Mouse (Mus musculus) gastrocnemius, postnatal 14 days (tissue): ENCODE measurements around the gene Gm3233. TPM values are rescaled to one million over a fixed set of nuclear protein-coding genes. Genes with fewer than 3 reads are reported as not detected.
"Not testable (repeated sequence)": the region's sequence is repeated elsewhere in the genome, so short reads cannot be mapped to it uniquely, and the experiment has no call there.

Experiments used
- DNase-seq: peaks from one replicate; pipeline ENCODE4 v3.0.0; 2021; ENCODE audit warnings: mixed read lengths
- intact Hi-C: fragments of 180-260 bp; cut with DNase I; formaldehyde crosslinking; loops from one replicate; pipeline ENCODE4 v1.15.1; 2025; ENCODE audit warnings: low total_unique reads
- total RNA-seq, 2 experiments: library from RNA; stranded (reverse); gene quantifications; 2 replicates each; pipeline ENCODE4 v1.2.3; 2021

Gm3233 gene
- total RNA-seq, 2 experiments from 2014 or later, result not detected

GRCm38 (mm10) chr10:77738929-77739328 lies 20.6 kb downstream of the Gm3233 start:
- no peak for DNase-seq
- intact Hi-C loops, result no loop called here

- intact Hi-C loops, result no loop called here
- no peak for DNase-seq
These were observed 23.6 kb downstream of the Gm3233 start for GRCm38 (mm10) chr10:77735928-77736327.

GRCm38 (mm10) chr10:77729241-77729640 lies 30.2 kb downstream of the Gm3233 start:
- intact Hi-C loops, result no loop called here
- DNase-seq, result no peak

- no peak for DNase-seq
- intact Hi-C loops, result no loop called here
These were observed 31.2 kb downstream of the Gm3233 start for GRCm38 (mm10) chr10:77728280-77728679.

- DNase-seq, result no peak
- intact Hi-C loops, result no loop called here
These were observed 33.3 kb downstream of the Gm3233 start, which contains the start of gene Gm10100 for GRCm38 (mm10) chr10:77726186-77726585. Gene Gm10100 (plus strand): TSS chr10:77726486.

- no peak for DNase-seq
- intact Hi-C loops, result no loop called here
These were observed 34.6 kb downstream of the Gm3233 start for GRCm38 (mm10) chr10:77724855-77725254.

GRCm38 (mm10) chr10:77720299-77720698 lies 39.2 kb downstream of the Gm3233 start, which contains the start of gene Krtap12-1:
Gene Krtap12-1 (plus strand): TSS chr10:77720599.
- intact Hi-C loops, DNase-seq: not testable (repeated sequence)

GRCm38 (mm10) chr10:77715507-77715906 lies 44.0 kb downstream of the Gm3233 start, which contains the start of gene Gm10142:
Gene Gm10142 (plus strand): TSS chr10:77715807.
- DNase-seq, result no peak
- intact Hi-C loops, result no loop called here

GRCm38 (mm10) chr10:77713734-77714133 lies 45.7 kb downstream of the Gm3233 start:
- intact Hi-C loops, result no loop called here

DNA sequence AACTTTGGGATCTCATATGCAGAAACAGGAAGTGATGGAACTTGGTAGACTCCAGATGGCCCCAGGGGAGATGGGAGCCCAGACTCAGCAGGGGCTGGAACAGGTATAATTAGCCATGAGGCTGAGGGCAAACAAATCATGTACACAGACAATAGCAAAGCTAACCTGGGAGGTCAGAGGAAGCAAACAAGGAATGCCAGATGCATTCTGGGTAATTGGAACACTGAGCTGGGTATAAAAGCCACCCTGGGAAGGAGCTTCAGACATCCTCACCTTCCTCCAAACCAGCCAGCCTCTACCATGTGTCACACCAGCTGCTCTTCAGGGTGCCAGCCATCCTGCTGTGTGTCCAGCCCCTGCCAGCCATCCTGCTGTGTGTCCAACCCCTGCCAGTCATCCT lies 48.3 kb downstream of the Gm3233 start, which contains the start of gene Gm10024:
Gene Gm10024, plus strand, starts transcription at position 301 of the 400 bp plus-strand sequence.
- intact Hi-C loops, DNase-seq: not testable (repeated sequence)

More at GRCm38 (mm10) chr10:77713734-77714133, 45.7 kb downstream of the Gm3233 start:
- no peak for DNase-seq

DNA sequence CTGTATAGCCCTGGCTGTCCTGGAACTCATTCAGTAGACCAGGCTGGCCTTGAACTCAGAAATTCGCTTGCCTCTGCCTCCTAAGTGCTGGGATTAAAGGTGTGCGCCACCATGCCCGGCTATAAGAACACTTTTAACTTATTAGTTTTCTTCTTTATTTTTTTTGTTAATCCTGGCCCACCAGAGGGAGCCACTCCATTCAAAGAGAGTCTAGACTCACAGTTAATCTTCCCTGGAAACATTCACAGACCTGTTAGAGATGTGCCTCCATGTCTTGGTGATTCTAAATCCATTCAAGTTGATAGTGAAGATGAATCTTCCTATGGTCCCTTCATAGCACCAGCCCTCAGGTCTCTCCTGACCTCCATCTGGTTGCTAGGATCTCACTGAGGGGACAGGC lies 49.7 kb downstream of the Gm3233 start:
- no peak for DNase-seq
- intact Hi-C loops, result no loop called here

Other genes starting within 250 kb of the Gm3233 start
- gene Fam207a, start 243.9 kb downstream of the Gm3233 start, total RNA-seq, result 10 to 100 TPM in 1 of 2 experiments, 1 to 10 TPM in 1; 7.9 to 10.0 TPM
- 1 to 10 TPM; 1.8 to 2.1 TPM for gene Itgb2, start 229.4 kb downstream of the Gm3233 start, total RNA-seq
- gene Pttg1ip, start 178.0 kb downstream of the Gm3233 start, total RNA-seq, result 10 to 100 TPM; 47.4 to 51.8 TPM
- gene Sumo3, start 153.6 kb downstream of the Gm3233 start, total RNA-seq, result 10 to 100 TPM; 41.9 to 46.5 TPM
- 10 to 100 TPM in 1 of 2 experiments, 1 to 10 TPM in 1; 5.8 to 10.3 TPM for gene Gm49325, start 153.5 kb downstream of the Gm3233 start, total RNA-seq
- 10 to 100 TPM; 79.8 to 84.4 TPM for gene Ube2g2, start 137.4 kb downstream of the Gm3233 start, total RNA-seq
- gene Tspear, start 73.1 kb downstream of the Gm3233 start, total RNA-seq, result not detected
- gene Gm19402, start 68.9 kb downstream of the Gm3233 start, total RNA-seq, result not detected
- gene Gm9508, start 62.4 kb downstream of the Gm3233 start, total RNA-seq, result not detected
- gene Gm10272, start 53.1 kb downstream of the Gm3233 start, total RNA-seq, result not detected
- not detected for gene Gm10024, start 48.2 kb downstream of the Gm3233 start, total RNA-seq
- gene Gm10142, start 43.9 kb downstream of the Gm3233 start, total RNA-seq, result not detected
- not detected for gene Krtap12-1, start 39.1 kb downstream of the Gm3233 start, total RNA-seq
- gene Gm10100, start 33.2 kb downstream of the Gm3233 start, total RNA-seq, result not detected
- gene Gm18596, start 17.0 kb downstream of the Gm3233 start, total RNA-seq, result not detected
- not detected for gene Gm9736, start 8.3 kb downstream of the Gm3233 start, total RNA-seq
- not detected for gene Gm3238, start 11.6 kb upstream of the Gm3233 start, total RNA-seq
- gene Gm7138, start 17.3 kb upstream of the Gm3233 start, total RNA-seq, result not detected
- not detected for gene Gm3250, start 22.9 kb upstream of the Gm3233 start, total RNA-seq
- not detected for gene Gm7137, start 28.5 kb upstream of the Gm3233 start, total RNA-seq
- gene Gm9639, start 35.4 kb upstream of the Gm3233 start, total RNA-seq, result not detected
- gene Gm19668, start 39.5 kb upstream of the Gm3233 start, total RNA-seq, result not detected
- gene Gm9507, start 52.2 kb upstream of the Gm3233 start, total RNA-seq, result not detected
- gene Gm2696, start 55.0 kb upstream of the Gm3233 start, total RNA-seq, result not detected
- gene Krtap10-4, start 67.4 kb upstream of the Gm3233 start, total RNA-seq, result not detected
- not detected for gene Krtap10-10, start 76.3 kb upstream of the Gm3233 start, total RNA-seq
- gene Gm36176, start 87.1 kb upstream of the Gm3233 start, total RNA-seq, result not detected
- not detected for gene Gm10318, start 93.2 kb upstream of the Gm3233 start, total RNA-seq
- gene Gm3285, start 102.3 kb upstream of the Gm3233 start, total RNA-seq, result not detected
- under 1 TPM; 0.33 to 0.41 TPM for gene Lrrc3, start 142.9 kb upstream of the Gm3233 start, total RNA-seq
- under 1 TPM; 0.04 to 0.33 TPM for gene Trpm2, start 210.9 kb upstream of the Gm3233 start, total RNA-seq
- 1 to 10 TPM; 3.7 to 4.6 TPM for gene 1810043G02Rik, start 218.8 kb upstream of the Gm3233 start, total RNA-seq